Mouse (Mus musculus): Measurements from ENCODE around the gene Faf2. TPM values are rescaled to one million over a fixed set of nuclear protein-coding genes. Genes with fewer than 3 reads are reported as not detected.

The Faf2 gene
- total RNA-seq, 1 experiment = 76.3 TPM

DNA sequence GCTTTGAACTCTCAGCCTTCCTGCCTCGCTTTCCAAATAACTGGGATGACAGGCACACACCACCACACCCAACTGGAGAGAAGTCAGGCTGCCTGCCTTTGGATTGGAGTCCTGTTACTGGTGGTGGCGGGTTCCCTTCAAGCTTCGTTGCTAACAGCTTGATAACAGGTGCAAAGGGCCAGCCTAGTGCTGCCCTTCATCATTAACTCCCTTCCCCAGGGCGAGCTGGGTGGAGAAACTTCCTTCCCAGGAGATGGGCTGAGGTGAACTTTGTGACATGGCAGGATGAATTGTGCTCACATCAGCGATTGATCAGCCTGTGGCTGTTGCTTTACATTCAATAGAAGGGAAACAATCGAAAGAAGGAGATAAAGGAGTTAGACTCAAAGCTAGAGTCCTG is 83.3 kb downstream of the Faf2 start:
- H3K9me3 ChIP-seq (ENCODE audit: control insufficient read depth, insufficient read depth, low read depth, low read length) = no peaks in the 10 kb centered on the region
- in situ Hi-C loops (cut with MboI; ENCODE audit: low sequenced_read_pairs in 2 of 2, unreplicated experiment in 2 of 2) = no loop called here
- no peak overlapping the region for H3K27ac ChIP-seq (ENCODE audit: insufficient read depth, low read depth, low read length, poor library complexity, severe bottlenecking)
- no peaks in the 10 kb centered on the region for H3K36me3 ChIP-seq (ENCODE audit: control insufficient read depth, insufficient read depth, low read length, poor library complexity, severe bottlenecking)
- TF ChIP-seq MAFK (IDR thresholded peaks at IDR 0.05; ENCODE audit: insufficient read depth, low read depth, low read length) (no peak), ZC3H11A (IDR thresholded peaks at IDR 0.05; ENCODE audit: borderline replicate concordance, low read depth, low read length) (no peak), ZNF384 (IDR thresholded peaks at IDR 0.05; ENCODE audit: low read depth, low read length) (no peak), HCFC1 (IDR thresholded peaks at IDR 0.05; ENCODE audit: borderline replicate concordance, insufficient read depth, low read length) (no peak), CHD2 (IDR thresholded peaks at IDR 0.05; ENCODE audit: low read depth, low read length) (no peak)
- no peak overlapping the region for H3K4me3 ChIP-seq (ENCODE audit: insufficient read depth in 1 of 2, low read depth in 1 of 2, low read length in 2 of 2, poor library complexity in 1 of 2, severe bottlenecking in 1 of 2)
- no peak overlapping the region for H3K9ac ChIP-seq (ENCODE audit: insufficient read depth, low read depth, low read length, poor library complexity, severe bottlenecking)
- no peak for DNase-seq (ENCODE audit: low read depth, low spot score)
- peaks cover 0 to 2% of the 10 kb centered on the region in 2 experiments; a peak in 1 of 4 replicates for H3K4me1 ChIP-seq (ENCODE audit: control insufficient read depth in 2 of 2, insufficient read depth in 2 of 2, low read length in 2 of 2, poor library complexity in 1 of 2)

DNA sequence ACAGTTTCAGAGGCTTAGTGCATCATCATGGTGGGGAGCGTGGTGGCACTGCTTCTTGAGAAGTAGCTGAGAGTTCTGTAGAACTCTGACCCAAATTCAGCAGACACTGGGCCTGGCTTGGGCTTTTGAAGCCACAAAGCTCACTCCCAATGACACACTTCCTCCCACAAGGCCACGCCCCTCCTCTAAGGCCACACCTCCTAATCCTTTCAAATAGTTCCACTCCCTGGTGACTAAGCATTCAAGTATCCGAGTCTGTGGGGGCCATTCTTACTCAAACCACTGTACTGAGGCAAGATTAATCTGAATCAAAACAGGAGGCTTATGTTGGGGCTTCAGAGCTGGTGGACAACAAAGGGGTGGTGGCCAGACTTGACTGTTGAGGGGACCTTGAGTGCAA is 89.3 kb downstream of the Faf2 start:
- no peak for TF ChIP-seq ZC3H11A (IDR thresholded peaks at IDR 0.05; ENCODE audit: borderline replicate concordance, low read depth, low read length)
- no peak for TF ChIP-seq MAFK (IDR thresholded peaks at IDR 0.05; ENCODE audit: insufficient read depth, low read depth, low read length)
- no peak for TF ChIP-seq CHD2 (IDR thresholded peaks at IDR 0.05; ENCODE audit: low read depth, low read length)
- TF ChIP-seq HCFC1 (IDR thresholded peaks at IDR 0.05; ENCODE audit: borderline replicate concordance, insufficient read depth, low read length) = no peak
- TF ChIP-seq ZNF384 (IDR thresholded peaks at IDR 0.05; ENCODE audit: low read depth, low read length) = no peak
- no peak for DNase-seq (ENCODE audit: low read depth, low spot score)
- H3K4me3 ChIP-seq (ENCODE audit: insufficient read depth in 1 of 2, low read depth in 1 of 2, low read length in 2 of 2, poor library complexity in 1 of 2, severe bottlenecking in 1 of 2) = no peak overlapping the region
- in situ Hi-C loops (cut with MboI; ENCODE audit: low sequenced_read_pairs in 2 of 2, unreplicated experiment in 2 of 2) = no loop called here
- no peaks in the 10 kb centered on the region for H3K4me1 ChIP-seq (ENCODE audit: control insufficient read depth in 2 of 2, insufficient read depth in 2 of 2, low read length in 2 of 2, poor library complexity in 1 of 2)
- H3K9me3 ChIP-seq (ENCODE audit: control insufficient read depth, insufficient read depth, low read depth, low read length) = no peaks in the 10 kb centered on the region
- no peak overlapping the region for H3K9ac ChIP-seq (ENCODE audit: insufficient read depth, low read depth, low read length, poor library complexity, severe bottlenecking)
- H3K36me3 ChIP-seq (ENCODE audit: control insufficient read depth, insufficient read depth, low read length, poor library complexity, severe bottlenecking) = no peaks in the 10 kb centered on the region
- no peak overlapping the region for H3K27ac ChIP-seq (ENCODE audit: insufficient read depth, low read depth, low read length, poor library complexity, severe bottlenecking)

Other genes starting within 250 kb of the Faf2 start
- gene Thoc3, start 152.9 kb upstream of the Faf2 start, total RNA-seq (2012; rRNA removed) = 54.6 and 81.8 TPM in 2 replicates
- 6.9 and 10.8 TPM in 2 replicates for gene Simc1, start 118.0 kb upstream of the Faf2 start, total RNA-seq (2012; rRNA removed)
- gene 4833439L19Rik, start 56.3 kb upstream of the Faf2 start, total RNA-seq (2012; rRNA removed) = 48.0 and 52.8 TPM in 2 replicates
- 38.3 and 51.0 TPM in 2 replicates for gene Arl10, start 46.8 kb upstream of the Faf2 start, total RNA-seq (2012; rRNA removed)
- 53.2 and 65.5 TPM in 2 replicates for gene Nop16, start 31.7 kb upstream of the Faf2 start, total RNA-seq (2012; rRNA removed)
- 108 and 156 TPM in 2 replicates for gene Higd2a, start 31.6 kb upstream of the Faf2 start, total RNA-seq (2012; rRNA removed)
- 49.5 and 75.1 TPM in 2 replicates for gene Cltb, start 10.4 kb upstream of the Faf2 start, total RNA-seq (2012; rRNA removed)
- gene Rnf44, start 72.1 kb downstream of the Faf2 start, total RNA-seq (2012; rRNA removed) = 60.3 and 66.5 TPM in 2 replicates
- 0.31 and 0.69 TPM in 2 replicates for gene Cdhr2, start 79.7 kb downstream of the Faf2 start, total RNA-seq (2012; rRNA removed)
- gene Gprin1, start 128.1 kb downstream of the Faf2 start, total RNA-seq (2012; rRNA removed) = 0.37 and 0.58 TPM in 2 replicates
- gene Sncb, start 144.8 kb downstream of the Faf2 start, total RNA-seq (2012; rRNA removed) = 0.16 TPM in 1 of 2 replicates, not detected in the other
- gene Eif4e1b, start 162.2 kb downstream of the Faf2 start, total RNA-seq (2012; rRNA removed) = 0.37 and 0.54 TPM in 2 replicates
- gene Tspan17, start 167.6 kb downstream of the Faf2 start, total RNA-seq (2012; rRNA removed) = 9.8 and 10.4 TPM in 2 replicates